Mouse (Mus musculus) monocyte, adult 2 months (primary cell): ENCODE measurements around the gene Samm50.
"Not testable (repeated sequence)": the region's sequence is repeated elsewhere in the genome, so short reads cannot be mapped to it uniquely, and the experiment has no call there.

Experiments
- DNase-seq, 2 experiments: peaks; one replicate each; pipeline ENCODE4 v3.0.0; 2022; ENCODE audit warnings: low spot score in 2 of 2, low read depth in 1 of 2

The Samm50 gene

DNA sequence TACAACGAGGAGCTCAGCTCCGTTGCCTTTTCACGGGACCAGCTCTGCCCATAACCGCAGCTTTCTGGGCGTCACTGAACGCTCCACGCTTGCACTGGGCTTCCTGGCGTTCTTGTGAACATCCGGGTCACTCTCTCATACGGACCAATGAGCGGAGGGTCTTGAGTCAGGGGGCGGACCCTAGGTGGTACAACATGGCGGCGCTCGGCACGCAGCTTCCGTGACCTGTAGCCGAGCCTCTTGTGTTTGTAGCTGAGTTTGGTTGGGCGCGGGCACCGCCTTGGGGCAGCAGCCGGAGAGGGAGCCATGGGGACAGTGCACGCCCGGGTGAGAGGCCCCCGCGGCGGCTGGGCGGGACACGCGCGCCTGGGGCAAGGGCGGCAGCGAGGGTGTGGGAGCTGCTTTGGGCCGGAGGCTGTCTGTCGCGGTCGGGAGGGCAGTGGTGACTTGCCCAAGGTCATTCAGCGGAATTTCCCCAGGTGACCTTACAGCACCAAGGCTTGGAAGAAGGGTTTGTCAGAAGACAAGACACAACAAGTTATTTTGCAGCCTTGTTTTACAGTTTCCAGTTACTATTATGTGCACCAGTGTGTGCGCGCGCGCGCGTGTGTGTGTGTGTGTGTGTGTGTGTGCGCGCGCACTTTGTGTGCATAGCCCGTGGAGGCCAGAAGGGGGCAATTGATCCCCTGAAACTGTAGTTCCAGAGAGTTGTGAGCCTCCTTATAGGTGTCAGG lies at the start of gene Samm50:
TSS of gene Samm50 (plus strand) at position 184 of the 734 bp plus-strand sequence.
- peak; percentile 80 to 86 for DNase-seq

DNA sequence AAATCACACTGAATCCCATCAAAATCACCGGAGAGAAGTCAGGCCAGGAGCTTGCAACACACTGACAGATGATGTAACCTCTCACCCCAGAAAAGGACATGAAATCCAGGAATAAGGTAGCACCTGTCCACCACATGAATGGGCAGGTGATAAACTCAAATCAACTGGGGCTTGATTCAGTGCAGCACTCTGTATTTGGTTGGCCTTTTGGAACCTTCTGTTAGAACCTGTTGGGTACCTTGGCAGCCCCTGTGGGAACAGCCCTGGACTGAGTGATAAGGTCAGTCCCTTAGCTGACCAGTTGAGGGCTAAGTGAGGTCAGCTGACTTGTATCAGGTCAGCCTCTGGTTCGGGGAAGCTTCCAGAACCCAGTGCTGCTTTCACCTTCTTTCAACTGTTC lies 35.9 kb upstream of the Samm50 start:
- no peak for DNase-seq

DNA sequence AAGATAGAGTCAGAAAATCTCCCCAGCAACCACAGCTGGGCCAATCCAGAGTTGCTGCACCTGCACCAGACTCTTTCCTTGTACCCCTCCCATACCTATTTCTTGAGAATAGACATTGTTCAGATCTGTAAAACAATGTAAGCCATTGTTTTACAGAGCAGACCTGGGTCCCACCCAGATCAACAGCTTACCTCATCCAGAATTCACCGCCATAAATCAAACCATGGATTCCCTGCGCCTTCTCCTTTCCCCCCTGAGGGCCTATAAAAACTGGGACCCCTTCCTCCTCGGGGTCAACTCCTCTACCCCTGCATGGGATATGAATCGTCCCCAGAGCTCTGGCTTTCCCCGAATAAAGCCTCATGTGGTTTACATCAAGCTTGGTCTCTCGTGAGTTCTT lies 34.5 kb upstream of the Samm50 start:
- DNase-seq = not testable (repeated sequence)

DNA sequence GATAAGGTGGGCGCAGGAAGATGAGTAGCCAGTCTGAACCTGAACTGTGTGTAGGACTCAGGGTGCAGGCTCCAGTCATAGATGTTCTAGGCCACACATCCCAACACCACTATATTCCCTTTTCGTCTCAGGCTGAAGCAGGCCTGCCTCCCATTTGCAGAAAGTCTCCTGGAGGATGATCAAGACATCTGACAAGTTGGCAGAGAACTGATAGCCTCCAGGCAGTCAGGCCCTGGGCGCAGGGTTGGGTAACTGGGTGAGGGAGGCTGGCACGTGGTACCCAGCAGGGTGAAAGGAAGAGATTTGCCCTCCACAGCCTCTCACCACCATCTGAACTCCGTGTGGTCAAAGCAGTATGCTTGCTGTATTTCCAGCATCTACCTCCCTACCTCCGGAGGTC lies 30.2 kb upstream of the Samm50 start:
- DNase-seq = no peak

DNA sequence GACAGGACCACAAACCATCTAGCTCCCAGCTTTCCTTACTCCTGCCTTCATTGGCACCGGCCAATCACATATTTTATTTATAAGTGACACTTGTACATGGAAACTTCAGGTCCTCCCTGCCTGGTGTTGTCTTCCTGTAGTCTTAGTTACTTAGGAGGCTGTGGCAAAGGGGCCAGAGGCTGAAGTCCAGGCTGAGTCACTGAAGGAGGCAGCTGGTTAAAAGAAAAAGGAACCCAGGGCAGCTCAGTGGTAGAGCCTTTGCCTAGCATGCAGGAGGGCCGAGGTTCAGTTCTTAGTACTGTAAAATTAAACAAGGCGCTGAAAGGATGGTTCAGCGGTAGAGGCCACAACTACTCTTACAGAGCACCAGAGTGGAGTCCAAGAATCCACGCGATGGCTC lies 25.2 kb upstream of the Samm50 start:
- DNase-seq = no peak

DNA sequence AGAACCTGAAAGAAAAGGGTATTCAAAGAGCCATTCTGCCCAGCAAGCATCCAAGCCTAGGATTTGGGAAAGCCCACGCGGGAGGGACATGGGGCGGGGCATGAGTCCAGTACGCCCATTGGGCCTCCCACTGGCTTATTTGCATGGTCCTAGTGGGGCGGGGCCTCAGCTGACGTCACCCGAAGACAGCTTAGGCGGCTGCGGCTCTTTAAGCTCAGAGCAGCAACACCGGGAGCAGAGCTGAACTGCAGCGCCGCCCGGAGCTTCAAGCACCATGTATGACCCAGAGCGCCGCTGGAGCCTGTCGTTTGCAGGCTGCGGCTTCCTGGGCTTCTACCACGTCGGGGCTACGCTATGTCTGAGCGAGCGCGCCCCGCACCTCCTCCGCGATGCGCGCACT lies 24.4 kb upstream of the Samm50 start, which contains the start of gene Pnpla3:
TSS of gene Pnpla3 (plus strand) at position 238 of the 400 bp plus-strand sequence.
- DNase-seq = peak; percentile 6 to 34

DNA sequence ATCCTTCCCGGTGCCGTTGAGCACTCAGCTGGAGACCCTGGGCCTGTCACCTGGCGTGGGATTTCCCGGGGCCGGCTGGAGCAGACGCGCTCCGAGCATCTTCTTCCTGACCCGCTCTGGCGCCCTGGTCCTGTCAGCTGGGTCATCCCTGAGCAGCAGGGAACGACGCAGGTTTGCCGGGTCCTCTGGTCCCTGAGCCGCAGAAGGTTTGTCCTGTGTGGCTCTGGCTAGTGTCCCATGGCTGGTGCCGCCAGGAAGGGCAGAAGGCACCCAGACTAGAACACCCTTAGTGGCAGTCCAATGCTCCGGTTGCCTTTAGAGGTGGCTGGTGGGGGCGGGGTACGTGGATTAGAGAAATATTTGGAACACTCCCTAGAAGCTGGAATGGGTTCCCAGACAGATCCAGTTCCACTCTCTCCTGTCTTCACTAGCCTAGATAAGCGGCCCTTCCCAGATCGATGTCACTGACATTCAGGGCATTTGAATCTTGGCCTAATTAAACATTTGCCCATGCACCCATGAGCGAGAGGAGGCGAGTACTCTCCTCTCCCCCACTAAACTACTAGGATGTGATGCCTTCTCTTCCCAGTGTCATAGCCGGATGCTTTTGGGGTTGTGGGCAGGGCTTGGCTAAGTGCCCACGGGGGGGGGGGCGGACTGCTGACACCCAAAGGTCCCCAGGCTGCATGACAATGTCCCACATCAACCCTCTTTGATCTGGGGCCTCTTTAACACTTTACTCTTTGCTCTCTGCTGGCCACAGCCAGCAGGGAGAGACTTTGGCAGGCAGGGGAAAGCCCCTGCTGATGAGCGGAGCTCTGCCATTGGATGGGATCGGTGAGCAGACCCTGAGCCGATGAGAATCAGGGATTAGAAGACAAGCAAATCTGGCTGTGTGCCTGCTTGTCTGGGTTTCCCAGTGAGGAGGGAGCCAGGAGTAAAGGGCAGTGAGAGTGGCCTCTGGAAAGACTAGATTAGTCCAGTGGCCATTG lies 23.6 kb upstream of the Samm50 start:
- no peak for DNase-seq

DNA sequence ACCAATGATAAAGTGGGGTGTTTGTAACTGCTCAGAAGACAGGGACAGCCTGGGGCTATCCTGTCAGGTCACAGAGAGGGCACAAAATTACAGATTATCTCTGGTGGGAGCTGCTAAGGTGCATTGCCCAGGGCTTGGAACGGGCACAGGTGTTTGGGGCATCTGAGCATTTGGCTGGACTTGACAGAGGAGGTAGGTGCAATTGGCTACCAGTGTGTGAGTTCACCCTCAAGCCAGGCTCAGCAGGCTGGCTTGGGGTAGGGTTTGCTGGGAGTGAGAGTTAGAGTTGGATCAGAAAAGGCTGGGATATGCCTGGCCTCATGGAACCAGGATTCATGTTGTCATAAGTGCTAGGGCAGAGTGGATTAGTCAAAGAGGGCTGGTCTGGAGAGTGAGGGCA lies 22.5 kb upstream of the Samm50 start:
- DNase-seq = no peak

DNA sequence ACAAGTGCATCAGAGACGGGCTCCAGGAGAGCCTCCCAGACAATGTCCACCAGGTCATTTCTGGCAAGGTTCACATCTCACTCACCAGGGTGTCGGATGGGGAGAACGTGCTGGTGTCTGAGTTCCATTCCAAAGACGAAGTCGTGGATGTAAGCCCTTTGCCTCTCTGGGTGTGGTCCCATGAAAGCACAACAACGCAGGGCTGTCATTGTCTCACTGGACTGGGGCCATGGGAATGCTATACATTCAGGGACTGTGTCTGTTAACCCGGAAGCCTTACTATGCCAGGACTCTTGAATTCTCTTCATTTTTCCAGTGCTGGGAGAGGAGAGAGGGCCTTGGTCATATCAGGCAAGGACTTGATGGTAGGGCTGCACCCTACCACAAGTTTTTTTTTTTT lies 20.9 kb upstream of the Samm50 start:
- DNase-seq = no peak

DNA sequence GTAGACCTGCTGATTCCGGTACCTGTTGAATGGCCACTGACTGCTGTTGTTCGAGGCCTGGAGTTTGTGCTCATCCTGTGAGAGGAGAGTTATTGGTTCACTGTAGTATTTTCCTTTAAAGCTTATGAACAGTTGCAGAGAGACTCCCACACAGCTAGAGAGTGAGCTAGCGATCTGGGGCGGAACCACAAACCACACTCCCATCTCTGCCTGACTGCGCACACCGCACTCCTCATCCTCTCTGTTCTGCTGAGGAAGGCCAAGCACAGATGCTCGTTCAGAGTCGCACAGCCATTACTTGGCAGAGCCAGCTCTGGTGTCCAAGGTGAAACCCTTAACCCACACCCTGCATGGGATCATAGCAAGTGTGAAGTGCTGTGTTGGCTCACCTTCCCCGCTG lies 13.3 kb upstream of the Samm50 start:
- no peak for DNase-seq

DNA sequence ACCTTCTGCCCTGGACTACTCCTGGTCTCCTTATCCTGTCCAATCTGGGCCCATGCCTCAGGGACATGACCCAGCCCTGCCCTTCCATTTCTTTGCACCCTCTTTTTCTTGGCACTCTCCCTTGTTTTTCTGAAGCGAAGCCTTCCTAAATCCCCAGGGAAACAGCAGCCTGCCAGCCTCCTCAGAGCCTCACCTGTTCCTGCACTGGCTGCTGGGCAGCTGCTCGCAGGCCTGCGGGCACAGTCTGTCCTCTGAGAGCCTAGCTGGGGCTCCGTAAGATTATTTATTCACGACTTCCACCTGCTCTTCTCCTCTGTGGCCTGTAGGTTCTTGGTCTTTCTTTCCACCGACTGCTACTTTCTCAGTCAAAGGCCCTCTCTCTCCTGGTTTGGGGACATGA lies 10.0 kb upstream of the Samm50 start:
- DNase-seq = no peak

DNA sequence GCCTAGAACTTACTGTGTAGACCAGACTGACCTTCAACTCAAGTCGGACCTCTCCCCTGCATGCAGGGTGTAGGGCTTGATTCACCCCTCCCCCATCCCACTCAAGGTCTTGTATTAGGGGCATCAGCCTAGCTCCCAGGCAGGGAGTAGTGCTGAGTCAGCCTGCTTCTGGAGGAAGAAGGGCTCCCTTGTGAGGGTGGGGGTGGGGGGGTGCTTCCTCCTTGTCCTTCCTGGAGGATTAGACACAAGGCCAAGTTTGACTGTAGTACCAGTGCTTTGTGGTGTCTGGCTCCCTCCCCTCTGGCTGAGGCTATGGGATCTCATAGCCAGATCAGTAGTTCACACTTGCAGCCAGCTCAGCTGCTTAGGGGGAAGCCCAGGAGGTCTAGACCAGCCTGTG lies 8.1 kb upstream of the Samm50 start:
- DNase-seq = no peak

DNA sequence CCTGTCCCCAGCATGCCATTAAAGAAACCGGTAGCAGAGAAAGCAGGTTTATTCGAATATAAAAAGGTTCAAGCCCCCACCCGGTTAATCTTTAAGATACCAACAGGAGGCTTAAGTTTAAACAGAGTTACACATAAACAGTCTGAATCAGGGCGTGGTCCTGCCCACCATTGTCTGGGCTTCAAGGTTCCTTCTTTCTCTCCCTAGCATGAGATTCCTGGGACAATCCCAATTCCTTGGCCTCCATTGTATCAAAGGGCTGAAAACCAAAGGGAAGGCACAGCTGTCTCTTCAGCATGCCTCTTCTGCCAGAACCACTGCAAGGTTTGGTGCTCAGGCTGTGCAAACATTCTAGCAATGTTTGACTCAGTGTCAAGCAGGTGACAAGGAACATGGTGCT lies 5.8 kb upstream of the Samm50 start:
- DNase-seq = no peak

DNA sequence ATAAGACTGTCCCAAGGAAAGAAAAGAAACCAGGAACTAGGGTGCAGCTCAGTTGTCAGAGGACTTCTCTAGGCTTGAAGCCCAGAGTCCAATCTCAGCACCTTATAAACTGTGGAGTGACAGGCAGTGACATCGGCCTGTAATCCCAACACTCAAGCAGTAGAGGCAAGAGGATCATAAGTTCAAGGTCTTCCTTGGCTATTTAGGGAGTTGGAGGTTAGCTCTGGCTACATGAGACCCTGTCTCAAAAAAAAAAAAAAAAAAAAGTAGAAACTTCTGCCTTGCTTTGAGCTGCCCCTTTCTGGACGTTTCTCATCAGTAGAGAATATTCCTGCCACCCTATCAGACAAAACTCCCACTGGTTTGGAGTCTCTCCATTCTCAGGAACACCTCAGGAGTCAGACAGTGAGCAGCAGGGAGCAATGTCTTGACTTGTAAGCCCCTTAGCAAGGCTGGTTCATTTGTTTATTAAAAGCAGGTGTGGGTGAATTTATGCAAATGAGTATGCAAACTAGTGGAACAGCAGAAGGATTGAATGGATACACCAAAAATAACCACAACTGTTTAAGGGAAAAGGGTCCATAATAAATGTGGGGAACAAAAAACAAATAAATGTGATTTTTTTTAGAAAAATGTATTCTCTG lies 3.0 kb upstream of the Samm50 start:
- DNase-seq = no peak

DNA sequence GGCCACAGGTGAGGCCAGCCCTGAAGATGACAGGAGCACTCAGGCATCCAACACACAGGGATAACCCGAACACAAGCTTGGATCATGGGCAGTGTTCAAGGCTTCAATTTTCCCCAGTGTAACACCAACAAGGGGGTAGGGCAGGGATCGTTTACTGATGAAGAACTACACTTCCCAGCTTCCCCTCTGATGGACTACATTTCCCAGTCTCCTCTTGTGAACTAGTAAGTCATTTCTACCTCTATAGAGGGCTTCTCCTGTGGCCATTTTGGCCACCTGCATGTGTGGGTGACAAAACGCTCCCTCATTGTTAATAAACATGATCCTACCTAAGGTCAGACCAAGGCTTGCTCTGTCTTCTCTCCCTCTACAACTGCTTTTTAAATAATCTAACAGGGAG lies 2.2 kb upstream of the Samm50 start:
- DNase-seq = no peak

DNA sequence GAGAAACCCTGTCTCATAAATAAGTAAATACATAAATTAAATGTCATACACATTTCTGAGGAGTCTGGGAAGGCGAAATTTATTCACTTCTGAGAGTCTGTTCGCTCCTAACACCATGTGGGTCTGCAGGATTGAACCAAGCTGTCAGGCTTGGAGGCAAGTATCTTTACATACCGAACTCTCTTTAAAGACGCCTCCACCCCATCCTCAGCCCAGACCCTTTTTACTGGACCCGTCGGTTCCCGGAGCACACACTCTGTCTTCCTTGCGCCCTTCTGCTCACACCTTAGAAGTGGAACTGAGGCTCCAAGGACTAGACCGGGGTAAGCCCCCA lies 350 bp upstream of the Samm50 start:
- no peak for DNase-seq

DNA sequence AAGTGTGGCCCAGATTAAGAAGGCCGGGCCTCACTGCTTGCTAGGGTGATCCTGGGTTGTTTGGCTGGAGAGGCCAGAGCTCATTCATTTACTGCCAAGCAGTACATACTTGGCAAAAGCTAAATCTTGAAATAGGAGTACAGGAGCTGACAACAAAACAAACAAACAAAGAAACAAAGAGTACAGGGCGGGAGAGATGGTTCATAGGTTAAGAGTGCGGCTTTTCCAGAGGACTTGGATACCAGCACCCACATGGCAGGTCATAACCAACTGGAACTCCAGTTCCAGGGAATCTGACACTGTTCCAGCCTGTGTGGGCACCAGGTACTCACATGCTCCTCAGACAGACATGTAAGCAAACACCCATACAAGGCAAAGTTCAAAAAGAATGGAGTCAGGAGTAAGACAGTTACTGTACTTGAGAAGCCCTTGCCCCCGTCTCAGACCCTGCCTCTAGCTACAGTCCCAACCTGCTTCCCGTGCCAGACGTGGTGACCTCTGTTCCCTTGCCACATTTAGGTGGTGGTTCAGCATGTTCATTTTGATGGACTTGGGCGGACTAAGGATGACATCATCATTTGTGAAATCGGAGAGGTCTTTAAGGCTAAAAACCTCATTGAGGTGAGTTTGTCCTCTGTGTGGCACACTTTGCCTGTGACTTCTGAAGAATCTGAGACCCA lies 4.6 kb downstream of the Samm50 start:
- no peak for DNase-seq

DNA sequence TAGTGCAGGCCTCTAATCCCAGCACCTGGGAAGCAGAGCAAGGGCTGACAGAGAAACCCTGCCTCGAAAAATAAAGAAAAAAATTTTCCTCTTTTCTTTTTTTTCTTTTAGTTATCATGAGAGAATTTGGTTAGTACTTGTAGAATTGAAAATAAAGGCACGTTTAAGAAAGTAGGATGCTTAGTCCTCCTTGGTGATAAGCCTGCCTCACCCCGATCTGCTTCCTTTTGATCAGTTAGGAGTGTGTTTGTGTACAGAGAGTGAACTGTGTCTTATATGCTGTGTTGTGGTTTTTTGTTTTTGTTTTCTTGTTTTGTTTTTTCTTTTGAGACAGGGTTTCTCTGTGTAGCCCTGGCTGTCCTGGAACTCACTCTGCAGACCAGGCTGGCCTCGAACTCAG lies 15.3 kb downstream of the Samm50 start:
- no peak for DNase-seq

DNA sequence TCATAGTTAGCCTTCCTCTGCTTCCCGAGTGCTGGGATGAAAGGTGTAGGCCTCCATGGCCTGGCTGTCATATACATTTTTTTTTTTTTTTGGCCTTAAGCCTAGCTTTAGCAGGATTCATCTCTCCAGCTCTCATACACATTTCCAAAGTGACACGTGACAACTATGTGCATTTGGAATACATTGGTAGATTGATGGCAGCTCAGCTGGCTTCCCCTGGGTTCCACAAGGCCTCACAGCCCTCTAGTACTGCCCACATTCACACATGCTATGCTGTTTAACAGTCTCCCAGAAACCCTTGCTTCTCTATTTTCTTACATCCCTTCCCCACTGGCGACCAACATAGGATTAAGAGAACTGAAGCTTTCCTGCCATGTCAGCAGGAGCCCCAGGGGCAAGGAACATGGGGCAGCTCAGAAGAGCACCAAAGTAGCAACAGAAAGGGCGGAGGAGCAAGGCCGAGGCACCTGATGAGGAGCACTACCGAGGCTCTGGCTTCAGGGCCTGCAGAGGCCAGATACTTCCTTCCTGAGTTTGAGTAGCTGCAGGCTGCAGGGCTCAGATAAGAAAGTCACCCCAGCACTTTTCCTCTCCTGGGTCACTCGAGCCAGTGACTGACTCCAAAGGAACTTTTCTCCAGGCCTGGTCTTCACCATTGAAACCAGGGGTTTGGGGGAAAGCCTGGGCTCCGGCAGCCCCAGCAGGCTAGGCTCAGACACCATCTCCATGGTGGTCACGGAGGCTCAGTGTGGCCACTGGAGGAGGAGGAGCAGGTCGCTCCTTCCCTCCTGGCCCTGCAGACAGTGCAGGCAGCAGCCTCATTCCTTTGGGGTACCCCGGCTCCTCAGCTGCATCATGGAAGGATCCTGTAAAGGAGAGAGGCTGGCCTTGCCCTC lies 17.7 kb downstream of the Samm50 start:
- no peak for DNase-seq

DNA sequence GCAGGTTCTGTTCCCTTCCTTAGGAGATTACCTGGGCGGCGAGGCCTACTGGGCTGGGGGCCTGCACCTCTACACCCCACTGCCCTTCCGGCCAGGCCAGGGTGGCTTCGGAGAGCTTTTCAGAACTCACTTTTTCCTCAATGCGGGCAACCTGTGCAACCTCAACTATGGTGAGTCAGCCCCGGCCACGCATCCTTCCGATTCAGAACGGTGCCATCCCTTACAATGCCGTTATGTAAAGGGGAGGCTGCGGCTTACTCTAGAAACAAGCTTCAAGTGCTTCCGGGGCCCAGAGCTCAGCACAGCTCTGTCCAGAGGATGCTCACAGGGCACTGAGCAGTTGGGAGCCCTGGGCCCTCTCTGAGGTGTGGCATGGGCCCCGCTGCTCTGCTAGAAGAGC lies 18.4 kb downstream of the Samm50 start:
- no peak for DNase-seq
